Mouse (Mus musculus): ENCODE measurements around the gene Rbp3.

DNA sequence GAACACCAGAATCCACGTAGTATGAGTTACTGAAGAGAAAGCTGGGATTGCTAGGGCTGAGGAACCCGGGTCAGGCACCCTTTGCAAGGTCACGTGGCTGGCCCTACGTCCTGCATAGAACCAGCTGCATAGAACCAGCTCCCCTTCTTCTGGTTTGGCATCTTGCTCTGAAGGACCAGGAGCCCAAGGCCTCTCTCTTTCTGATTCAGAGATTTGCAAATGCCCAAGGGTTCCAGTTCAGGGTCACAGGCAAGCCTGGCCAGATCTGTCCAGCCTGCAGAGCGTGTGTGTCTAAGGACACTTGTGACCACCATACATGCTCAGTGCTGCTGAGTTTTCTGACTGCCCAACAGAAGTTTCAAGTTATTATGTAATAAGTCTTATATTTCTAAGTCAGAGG lies 11.6 kb upstream of the Rbp3 start:
- no peak for TF ChIP-seq CTCF (conservative IDR thresholded peaks at IDR 0.05 in 1 of 2, IDR thresholded peaks at IDR 0.05 in 1 of 2; ENCODE audit: low read depth in 2 of 2, low read length in 2 of 2)
- TF ChIP-seq MAFK (IDR thresholded peaks at IDR 0.05; ENCODE audit: insufficient replicate concordance, low read length), result no peak
- TF ChIP-seq EP300 (IDR thresholded peaks at IDR 0.05; ENCODE audit: low read length), result no peak
- TF ChIP-seq JUND (conservative IDR thresholded peaks at IDR 0.05; ENCODE audit: low read depth, low read length), result no peak
- TF ChIP-seq ZKSCAN1 (IDR thresholded peaks at IDR 0.05; ENCODE audit: borderline replicate concordance, low read depth, low read length), result no peak
- TF ChIP-seq ZNF384 (IDR thresholded peaks at IDR 0.05; ENCODE audit: low read depth, low read length), result no peak
- no peak for TF ChIP-seq GABPA (IDR thresholded peaks at IDR 0.05; ENCODE audit: insufficient replicate concordance, low read depth, low read length)

Measured in CH12.LX (cell line).